Mouse (Mus musculus): Measurements from ENCODE around the gene Rap1b.

GRCm38 (mm10) chr10:117836354-117836753 lies 9.5 kb downstream of the Rap1b start:
- no peak for TF ChIP-seq CTCF (conservative IDR thresholded peaks at IDR 0.05; ENCODE audit: insufficient read depth, insufficient read length, low read depth, low read length)
- no peak for TF ChIP-seq POLR2A (IDR thresholded peaks at IDR 0.05; ENCODE audit: low read depth, low read length)

Data from kidney, adult 2 months (tissue).